Comparison of ENCODE assay signal across 22 mouse cellular contexts in the genomic region with DNA sequence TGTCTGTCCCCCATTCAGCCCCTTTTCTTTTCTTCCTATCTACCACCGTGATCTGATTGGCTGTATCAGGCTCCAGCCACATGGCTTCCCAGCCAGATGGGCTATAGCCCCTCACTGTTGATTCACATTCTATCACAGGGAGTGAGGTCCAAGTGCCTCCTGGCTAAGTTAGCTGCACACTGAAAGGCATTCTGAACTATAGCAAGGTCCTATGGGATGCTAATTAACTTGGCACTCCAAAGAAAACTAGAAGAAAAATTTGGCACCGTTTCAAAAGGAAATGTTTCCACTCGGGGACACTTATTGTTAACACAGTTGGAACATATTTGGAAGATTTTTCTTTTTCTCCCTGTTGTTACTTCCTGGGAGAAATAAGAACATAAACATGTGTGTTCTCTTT. TPM values are rescaled to one million over a fixed set of nuclear protein-coding genes. Genes with fewer than 3 reads are reported as not detected.
"Had no signal": no experiment of that assay in that cellular context is flagged by ENCODE, and none has a peak within 500 bp of the region (broad histone marks: within the 10 kb centered on the region; RNA-seq: fewer than 3 reads in every experiment).

No protein-coding gene starts in this region.

- H3K4me1 ChIP-seq: limb, embryonic 15.5 days; lung, embryonic 15.5 days; neural tube, embryonic 12.5 days; neural tube, embryonic 15.5 days had no signal

- H3K9ac ChIP-seq: limb, embryonic 15.5 days; liver, embryonic 14.5 days; liver, postnatal 0 days; lung, embryonic 15.5 days; midbrain, embryonic 12.5 days; neural tube, embryonic 12.5 days; neural tube, embryonic 15.5 days had no signal

- H3K4me3 ChIP-seq: limb, embryonic 15.5 days; lung, embryonic 15.5 days; midbrain, embryonic 12.5 days; neural tube, embryonic 12.5 days; neural tube, embryonic 15.5 days had no signal

- H3K36me3 ChIP-seq: limb, embryonic 15.5 days; lung, embryonic 15.5 days; midbrain, embryonic 12.5 days; neural tube, embryonic 12.5 days; neural tube, embryonic 15.5 days had no signal

- DNase-seq: kidney, adult 18-20 months; kidney, adult 9 months; kidney, postnatal 14 days; kidney, postnatal 4 days; liver, postnatal 0 days; lung, postnatal 14 days; lung, postnatal 4 days; thymus, adult 2 months; thymus, postnatal 14 days; thymus, postnatal 4 days had no signal

- H3K9me3 ChIP-seq: limb, embryonic 15.5 days; lung, embryonic 15.5 days; midbrain, embryonic 12.5 days; neural tube, embryonic 12.5 days; neural tube, embryonic 15.5 days had no signal

- H3K27ac ChIP-seq: limb, embryonic 15.5 days; liver, embryonic 14.5 days; lung, embryonic 15.5 days; midbrain, embryonic 12.5 days; neural tube, embryonic 12.5 days; neural tube, embryonic 15.5 days; stomach, postnatal 0 days had no signal

- H3K4me2 ChIP-seq: limb, embryonic 15.5 days; liver, embryonic 11.5 days; lung, embryonic 15.5 days; midbrain, embryonic 12.5 days; neural tube, embryonic 12.5 days; neural tube, embryonic 15.5 days had no signal

- H3K27me3 ChIP-seq: limb, embryonic 15.5 days; lung, embryonic 15.5 days; midbrain, embryonic 12.5 days; neural tube, embryonic 12.5 days had no signal

- ATAC-seq: liver, postnatal 0 days had no signal

RNA-seq across cellular contexts. Expression of a gene that starts 53.4 kb away (rescaled TPM):
- total RNA-seq: megakaryocyte progenitor cell, adult 5-6 weeks; megakaryocyte-erythroid progenitor cell, adult 5-6 weeks had no signal
- polyA plus RNA-seq: limb, embryonic 11.5 days; limb, embryonic 15.5 days; liver, embryonic 11.5 days; liver, embryonic 14.5 days; liver, postnatal 0 days; stomach, embryonic 14.5 days had no signal
